Mouse (Mus musculus) heart, adult 9 months (tissue): ENCODE measurements around the gene Sox5.

Source experiments
- DNase-seq, 2 experiments: peaks; one replicate each; pipeline ENCODE4 v3.0.0; 2022; ENCODE audit warnings: low spot score in 2 of 2

The Sox5 gene

DNA sequence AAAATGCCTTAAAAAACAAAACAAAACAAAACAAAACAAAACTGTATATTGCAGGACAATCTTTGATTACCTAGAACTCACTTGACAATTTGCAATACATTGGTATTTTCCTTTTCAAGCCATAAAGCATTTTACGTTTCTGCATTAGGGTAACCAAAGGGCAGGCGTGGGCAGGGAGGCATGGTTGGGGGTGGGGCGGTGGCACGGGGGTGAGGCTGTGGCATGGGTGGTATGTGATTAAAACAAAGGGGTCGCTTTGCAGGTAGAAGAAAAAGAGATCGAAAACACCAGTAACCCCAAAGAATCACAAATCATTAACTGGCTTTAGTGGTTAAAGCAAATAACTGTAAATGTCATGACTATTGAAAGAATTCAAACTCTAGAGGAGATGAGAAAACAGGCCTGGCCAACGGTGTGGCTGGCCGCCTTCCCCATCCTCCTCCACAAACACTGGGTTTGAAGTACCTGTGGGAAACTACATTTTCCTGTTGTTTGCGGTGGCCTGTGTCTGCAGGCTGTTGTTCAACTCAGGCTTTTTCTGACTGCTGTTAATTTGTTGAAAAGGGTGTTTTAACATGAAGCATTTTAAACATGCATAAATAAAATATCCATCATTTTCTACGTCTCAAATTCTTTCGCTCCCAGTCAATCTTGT is 289.9 kb downstream of the Sox5 start:
- no peak for DNase-seq

DNA sequence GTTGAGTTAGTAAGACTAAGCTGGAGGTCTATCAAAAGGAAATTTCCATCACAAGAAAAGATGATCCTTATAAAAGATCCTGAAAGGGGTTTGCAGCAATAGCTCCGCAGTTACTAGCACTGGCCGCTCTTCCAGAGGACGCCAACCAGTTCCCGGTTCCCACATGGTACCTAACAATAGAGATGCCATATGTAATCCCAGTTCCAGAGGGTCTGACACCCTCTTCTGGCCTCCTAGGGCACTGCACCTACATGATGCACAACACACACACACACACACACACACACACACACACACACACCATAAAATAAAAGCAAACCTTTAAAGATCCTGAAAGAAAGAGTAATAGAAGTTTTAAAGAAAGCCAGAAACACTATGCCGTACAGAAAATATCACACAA is 290.9 kb downstream of the Sox5 start:
- no peak for DNase-seq

DNA sequence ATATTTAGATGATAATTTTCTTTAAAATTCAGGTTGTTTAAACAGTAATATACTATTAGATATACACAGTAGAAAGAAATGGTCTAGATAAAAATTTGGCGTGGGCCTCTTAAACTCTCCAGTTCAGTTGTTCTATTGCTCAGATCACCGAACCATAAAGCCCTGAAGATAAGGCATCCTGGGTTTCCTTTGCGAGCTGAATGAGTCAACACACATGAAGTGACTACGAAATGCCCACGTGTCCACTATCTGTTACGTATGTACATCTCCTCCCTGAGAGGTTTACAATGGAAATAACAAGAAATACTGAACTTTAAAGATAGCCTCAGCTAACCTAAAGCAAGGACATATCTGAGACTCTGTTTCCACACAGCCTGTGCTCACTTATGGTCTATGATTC is 296.2 kb downstream of the Sox5 start:
- no peak for DNase-seq

DNA sequence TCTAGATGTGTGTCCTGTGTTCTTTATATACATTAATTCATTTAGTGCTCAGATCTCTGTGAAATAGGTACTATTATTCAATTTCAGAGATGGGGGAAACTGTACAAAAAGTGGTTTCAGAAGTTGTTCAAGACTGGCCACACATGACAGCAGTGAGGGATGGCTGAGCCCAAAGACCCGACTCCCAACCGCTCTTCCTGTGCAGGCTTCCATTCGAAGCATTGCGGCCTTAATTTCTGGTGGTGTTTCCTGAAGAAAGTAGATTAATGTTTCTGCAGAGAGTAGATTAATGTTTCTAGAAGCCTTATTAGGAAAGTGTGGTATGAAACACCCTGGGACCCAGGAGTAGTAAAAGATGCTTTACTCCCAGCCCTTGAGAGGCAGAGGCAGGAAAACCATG is 298.6 kb downstream of the Sox5 start:
- no peak for DNase-seq

DNA sequence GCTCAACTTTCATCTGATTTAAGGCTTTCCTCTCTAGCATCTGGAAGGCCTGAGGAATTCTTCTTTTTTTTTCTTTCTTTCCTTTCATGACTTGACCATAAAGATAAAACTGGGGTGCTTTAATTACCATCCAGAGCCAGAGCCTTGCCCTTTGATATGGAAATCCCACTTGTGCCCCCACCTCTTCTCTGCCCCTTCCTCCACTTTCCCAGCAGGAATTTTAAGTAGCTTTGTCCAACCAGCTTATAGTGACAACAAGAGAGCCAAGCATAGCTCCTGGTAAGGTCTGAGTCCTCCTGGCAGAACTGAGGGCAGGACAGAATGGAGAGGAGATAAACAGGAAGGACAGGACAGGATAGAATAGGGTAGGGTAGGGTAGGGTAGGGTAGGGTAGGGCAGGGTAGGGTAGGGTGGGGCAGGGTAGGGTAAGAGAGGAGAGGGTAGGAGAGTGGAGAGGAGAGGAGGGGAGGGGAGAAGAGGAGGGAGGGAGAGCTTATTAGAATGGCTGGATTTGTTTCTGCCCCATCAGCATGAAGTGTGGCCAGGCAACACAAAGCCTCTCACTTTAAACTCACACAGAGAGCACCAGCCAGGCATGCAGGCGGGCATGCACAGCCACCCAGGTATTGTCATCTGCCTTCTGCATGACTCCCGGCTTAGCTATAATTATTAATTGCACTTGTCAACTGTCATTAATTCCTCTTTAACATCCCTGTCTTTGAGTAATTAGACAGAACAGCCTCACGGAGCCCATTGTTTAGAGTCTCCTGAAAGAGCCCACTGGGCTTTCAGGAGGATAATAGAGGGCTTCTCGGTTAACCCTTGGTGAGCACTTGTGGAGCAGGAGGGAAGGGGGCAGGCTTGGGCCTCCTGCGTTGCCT is 300.9 kb downstream of the Sox5 start:
- no peak for DNase-seq

DNA sequence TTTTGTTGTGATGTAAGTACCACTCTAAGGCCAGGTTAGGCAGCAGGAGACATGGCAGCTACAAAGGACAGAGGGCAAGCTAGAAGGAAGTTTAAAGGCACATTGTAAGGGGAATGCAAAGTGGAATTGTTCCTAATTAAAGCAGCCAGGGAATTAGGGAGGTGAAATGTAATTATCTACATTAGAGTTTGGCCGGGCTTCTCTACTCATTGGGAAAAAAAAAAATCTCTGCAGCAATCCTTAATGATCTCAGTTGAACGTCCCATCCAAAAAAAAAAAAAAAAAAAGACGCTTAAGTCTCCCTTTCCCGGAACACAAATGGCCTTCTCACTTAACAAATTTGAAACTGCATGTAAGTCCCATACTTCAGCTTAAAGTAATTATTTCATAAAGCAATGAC is 301.9 kb downstream of the Sox5 start:
- no peak for DNase-seq

DNA sequence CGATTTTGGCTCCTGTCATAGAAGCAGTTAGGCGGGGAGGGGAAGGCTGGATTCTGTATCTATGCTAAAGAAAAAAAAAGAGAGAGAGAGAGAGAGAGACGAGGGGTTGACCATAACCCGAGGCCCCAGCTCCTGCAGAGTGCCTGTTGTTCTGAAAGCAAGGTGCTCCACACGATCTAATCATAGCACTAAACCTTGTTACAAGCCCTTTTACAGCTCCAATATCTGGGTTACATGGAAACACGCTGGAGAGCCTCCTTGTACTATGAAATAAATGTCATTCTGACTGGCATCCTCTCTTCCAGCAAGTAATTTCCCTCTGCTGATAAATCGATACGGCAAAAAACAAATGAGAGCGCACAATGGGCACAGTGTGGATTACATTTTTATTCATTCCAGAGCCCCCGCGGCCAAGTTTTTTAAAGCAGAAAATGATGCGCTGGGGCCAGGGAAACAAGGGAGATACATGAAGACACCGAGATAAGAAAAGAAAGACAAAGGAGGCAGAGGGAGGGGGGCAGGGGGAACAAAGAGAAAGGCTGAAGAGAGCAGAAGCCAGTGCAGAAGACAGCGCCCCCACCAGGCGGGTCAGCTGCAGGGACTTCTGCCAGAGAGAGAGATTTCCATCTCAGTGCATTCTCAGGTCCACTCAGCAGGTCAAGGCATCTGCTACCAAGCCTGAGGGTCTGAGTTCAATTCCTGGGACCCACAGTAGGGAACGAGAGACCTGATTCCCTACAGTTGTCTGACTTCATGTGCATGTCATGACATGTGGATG is 304.3 kb downstream of the Sox5 start:
- DNase-seq, result no peak

DNA sequence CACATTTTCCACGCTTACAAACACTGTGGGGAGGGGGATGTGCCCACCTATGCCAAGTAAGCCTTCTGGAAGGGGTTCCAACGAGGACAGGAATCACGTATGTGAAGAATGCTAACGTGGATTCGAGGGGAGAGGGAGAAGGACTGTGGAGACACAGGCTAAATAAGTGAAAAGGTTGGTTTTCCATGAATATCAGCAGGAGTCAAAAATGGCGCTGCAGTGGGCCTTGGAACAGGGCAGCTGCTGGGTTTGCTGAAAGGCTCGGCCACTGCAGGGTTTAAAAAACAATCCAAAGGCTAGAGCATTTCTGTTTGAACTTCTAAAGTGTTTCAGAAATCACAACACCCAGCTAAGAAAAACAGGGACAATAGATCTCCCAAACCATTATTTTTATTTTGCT is 308.3 kb downstream of the Sox5 start:
- DNase-seq, result no peak

DNA sequence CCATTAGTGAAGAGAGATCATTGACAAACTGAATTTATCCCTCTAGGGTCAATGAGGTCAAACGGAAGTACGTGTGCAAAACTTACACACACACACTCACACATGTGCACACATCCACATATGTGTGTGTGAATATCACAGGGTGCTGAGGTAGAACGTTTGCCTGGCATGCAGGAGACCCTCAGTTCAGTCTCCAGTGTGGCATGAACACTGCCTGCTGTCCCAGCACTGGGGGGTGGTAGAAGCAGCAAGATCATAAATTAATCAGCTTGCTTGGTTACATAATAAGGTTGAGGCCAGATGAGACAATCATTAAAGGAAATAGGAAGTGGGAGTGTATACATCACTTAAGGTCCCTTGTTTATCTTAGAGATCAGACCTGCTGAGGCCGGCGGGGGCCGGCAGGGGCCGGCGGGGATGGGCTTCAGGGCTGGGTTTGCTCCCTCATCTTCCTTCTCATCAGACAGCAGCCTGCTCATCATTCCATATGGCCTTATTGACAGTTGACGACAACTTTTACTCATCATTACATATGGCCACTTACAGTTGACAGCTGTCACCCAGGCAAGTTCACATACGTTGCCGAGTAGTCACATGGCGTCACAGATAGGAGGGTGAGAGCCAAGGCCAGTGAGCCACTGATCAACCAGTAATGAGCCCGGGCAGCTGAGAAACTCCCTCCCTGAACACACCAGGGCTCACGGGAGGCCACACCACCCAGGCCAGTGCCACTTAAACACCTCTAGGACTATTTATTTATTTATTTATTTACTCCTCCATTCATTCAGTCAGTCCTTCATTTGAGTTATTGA is 309.5 kb downstream of the Sox5 start:
- DNase-seq, result no peak

DNA sequence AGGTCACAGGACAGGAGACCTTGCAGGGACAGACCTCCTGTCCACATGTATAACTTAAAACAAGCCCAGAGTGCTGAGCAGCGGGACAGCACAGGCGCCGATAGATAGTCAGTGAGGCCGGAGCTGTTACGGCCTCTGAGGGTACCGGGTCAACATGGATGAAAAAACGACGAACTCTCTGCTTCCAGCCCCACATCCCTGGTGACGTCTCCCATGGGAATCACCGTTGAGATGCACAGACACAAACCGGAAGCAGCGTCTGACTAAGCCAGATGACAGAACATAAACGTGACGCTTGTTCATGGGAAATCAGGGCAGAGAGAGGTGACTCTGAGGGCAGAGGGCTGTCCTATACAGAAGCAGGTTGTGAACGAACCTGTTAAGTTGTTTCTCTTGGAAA is 315.1 kb downstream of the Sox5 start:
- no peak for DNase-seq

DNA sequence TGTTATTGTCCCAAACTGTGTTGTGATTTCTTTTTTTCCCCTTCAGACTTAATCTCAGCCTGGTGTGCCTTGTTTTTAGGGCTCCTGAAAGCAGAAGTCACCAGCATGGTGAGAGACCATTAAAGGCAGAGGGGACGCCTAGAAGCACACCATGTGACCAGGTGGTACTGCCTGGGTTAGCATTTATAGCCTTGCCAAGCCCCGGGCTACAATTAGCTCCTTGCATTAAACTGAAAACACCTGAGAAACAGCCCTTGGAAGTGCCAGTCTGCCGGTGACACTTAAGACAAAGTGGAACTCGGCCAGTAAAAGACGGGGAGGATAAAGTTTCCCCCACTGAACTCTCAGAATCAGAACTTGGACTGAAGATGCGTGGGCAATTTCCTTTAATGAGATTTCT is 318.1 kb downstream of the Sox5 start:
- no peak for DNase-seq

DNA sequence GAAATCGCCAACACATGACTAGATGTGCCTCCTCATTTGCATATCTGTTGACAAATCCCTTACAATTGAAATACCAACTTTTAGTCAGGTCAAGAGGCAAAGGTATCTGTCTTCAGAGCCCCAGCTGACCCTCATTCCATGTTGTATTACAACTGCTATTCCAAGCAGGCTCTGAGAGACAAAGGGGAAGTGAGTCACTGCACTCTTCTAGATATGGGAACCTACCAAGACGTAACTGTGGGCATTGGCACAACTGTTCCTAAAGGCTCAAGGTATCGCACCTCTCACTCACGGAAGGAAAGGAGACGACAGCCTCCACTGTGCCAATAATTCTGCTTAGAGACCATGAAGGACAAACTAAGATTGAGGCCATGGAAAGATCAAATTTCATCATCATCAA is 318.5 kb downstream of the Sox5 start:
- DNase-seq, result no peak

DNA sequence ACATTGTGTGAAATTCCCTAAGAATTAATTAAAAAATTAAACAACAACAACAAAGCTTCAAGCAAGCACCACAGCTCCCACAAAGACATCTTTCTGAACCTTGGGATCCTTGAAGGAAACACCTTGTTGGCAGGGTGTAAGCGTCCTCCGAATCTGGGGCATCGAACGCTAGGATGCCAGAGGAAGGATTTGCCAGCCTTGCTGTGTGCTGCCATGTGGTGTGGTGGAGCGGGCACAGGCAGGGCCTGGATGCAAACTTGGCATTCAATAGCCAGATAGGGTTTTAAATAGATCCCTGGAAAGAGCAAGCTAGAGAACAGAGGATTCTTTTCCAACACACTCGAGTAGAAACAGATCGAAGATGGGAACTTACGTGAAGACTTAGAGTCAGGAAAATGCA is 322.3 kb downstream of the Sox5 start:
- DNase-seq, result no peak

DNA sequence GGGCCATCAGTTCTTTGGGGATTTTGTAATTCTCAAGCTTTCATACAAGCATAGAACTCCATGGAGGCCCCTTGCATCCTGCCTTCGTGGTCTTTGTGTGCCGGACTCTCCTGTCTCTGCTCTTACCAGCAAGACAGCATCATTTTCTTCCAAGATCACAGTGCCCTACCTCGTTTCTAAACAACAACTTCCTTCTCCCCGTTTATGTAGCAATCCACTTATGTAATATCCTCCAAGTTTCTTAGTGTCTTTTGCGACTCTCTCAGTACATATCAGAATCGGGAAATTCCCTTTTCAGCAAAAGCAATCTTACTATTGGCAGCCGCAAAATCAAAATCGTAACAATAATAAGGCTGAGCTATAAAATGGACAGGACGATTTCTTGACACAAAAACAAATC is 324.3 kb downstream of the Sox5 start:
- DNase-seq, result no peak

DNA sequence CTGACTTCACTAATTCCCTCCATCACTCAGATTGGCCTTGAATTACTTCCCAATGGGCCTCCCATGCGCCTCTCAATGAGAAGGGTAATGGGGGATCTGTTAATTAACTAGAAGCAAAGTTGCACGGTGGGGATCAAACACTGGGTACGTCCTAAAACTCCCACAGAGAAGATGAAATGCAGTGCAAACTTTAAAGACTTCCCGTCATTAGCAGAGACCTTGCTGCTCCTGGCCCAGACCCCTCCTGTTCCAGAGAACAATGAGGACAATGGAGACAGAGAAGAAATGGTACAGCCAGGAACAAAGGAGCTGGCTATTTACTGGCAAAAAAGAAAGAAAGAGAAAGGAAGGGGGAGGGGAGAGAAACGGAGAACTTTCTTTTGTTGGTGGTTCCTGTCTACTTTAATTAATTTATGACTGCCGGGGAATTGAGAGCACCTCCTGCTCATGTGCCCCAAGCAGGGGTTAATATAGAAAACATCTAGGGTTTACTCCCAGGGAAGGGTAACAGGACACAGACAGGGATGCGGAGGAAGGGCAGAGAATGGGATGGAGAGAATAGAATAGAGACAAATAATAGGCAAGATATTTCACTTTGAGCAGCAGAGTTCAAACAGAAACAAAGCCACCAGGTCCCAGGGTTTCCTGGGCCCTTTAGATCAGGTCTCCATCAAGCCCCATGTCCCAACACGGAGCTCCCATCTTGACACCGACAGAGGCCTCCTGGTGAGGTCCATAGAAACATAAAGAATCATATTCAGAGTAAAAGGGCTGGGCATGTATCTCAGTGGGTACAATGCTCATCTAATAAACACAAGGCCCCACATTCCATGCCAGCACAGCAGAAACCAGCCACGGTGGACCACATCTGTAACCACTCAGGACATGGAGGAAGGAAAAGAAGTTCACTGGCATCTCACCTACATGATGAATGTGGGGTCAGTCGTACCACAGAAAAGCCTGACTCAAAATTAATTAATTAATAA is 327.2 kb downstream of the Sox5 start:
- DNase-seq, result no peak

DNA sequence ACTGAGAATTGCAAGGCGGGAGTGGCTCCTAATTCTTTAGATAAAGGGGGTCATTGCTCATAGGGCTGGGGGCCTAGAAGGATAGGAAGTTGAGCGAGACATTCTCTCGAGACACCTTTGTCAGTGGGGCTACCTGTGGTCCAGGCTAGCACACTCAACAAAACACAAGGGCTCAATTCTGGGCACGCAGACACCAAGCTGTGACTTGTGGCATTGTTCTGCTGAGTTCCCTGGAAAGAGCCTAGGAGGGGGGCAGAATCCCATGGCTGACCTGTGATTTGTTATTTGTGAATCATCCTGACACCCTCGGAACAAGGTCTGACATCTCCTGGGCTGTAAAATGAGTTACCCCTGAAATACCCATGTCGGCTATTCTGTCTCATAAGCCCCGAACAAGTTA is 328.2 kb downstream of the Sox5 start:
- DNase-seq, result no peak

DNA sequence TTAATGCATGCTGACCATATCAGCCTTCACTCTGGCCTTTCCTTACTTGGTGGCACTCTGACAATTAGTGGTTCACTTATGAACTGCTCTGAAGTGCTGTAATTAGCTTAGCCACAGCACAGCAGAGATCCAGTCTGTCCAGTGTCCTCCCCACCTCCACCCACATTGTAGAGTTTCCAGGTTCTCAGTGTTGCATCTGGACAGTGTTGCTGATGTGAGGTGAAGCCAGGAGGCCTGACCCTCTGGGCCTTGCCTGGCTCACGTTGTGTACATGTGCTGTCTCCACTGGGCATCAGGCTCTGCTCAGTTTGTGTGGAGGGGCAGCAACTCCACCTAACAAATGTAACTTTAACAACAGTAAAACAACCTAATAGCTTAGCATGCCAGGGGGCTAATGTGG is 328.6 kb downstream of the Sox5 start:
- no peak for DNase-seq

DNA sequence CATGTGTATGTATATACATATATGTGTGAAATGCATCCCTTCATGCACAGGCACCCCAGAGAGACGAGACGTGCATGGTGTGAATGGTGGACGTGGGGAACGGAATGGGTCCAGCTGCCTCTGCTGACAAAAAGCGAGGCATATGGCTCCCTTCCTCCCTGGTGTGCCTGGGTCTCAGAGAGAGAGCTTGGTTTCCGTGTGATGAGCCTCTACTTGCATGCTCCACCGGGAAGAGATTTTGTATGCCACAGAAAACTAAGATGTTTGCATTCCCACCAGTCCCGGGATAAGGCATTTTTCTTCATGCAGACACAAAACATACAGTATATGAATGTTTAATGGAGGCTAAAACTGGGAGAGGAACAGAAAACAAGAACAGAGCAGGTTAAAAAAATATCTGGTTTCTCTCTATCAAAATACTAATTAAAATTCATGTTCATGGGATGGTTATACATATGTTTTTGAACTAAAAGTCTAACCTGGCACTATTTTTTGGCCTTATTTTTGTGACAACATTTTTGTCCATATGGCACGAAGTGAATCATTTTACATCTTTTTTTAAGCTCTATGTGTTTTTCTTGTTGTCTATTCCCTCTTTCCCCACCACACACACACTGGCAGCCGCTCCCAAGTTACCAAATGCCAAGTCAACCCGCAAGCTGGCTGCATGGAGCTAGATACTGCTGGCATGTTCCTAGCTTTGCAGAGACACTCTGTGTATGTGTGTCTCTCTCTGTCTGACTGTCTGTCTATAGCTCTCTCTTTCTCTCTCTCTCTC is 329.4 kb downstream of the Sox5 start:
- no peak for DNase-seq

DNA sequence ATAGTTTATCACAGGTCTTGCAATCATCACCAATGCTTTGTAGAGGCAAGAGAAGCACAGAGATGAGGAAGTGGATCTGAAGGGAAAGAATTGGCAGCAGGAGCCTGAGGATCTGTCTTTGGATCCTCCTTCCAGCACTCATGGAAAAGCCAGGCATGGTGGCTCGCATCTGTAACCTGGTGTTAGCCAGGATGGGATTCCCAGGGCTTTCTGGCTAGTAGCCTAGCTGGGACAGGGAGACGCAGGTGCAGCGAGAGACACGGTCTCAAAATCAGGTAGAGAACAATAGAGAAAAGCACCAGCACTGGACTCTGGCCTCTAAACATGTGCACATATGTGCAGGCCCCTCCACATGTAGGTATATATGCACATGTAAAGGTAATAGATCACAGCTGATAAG is 330.1 kb downstream of the Sox5 start:
- no peak for DNase-seq
